Mouse (Mus musculus) small intestine, adult 2 months (tissue): Measurements from ENCODE around the gene Arid3c. TPM values are rescaled to one million over a fixed set of nuclear protein-coding genes. Genes with fewer than 3 reads are reported as not detected.

ENCODE experiments used
- H3K27ac ChIP-seq: fragments of 200-500 bp; 2 replicates; pipeline ENCODE4 v1.5.1; 2012; ENCODE audit warnings: low read depth, low read length, control low read depth, inconsistent platforms; ENCODE audit not compliant: insufficient read depth
- H3K27me3 ChIP-seq: fragments of 200-500 bp; 2 replicates; pipeline ENCODE4 v1.6.1; 2012; ENCODE audit warnings: mild to moderate bottlenecking, moderate library complexity, low read length, inconsistent platforms; ENCODE audit not compliant: control insufficient read depth, insufficient read depth
- H3K36me3 ChIP-seq: fragments of 200-500 bp; 2 replicates; pipeline ENCODE4 v1.6.1; 2012; ENCODE audit warnings: mild to moderate bottlenecking, low read length, control low read depth, inconsistent platforms; ENCODE audit not compliant: control insufficient read depth, insufficient read depth
- H3K4me1 ChIP-seq: fragments of 200-500 bp; 2 replicates; pipeline ENCODE4 v1.6.1; 2012; ENCODE audit warnings: low read length, inconsistent platforms, mixed read lengths; ENCODE audit not compliant: control insufficient read depth, insufficient read depth, insufficient read length
- H3K4me3 ChIP-seq: fragments of 200-500 bp; 2 replicates; pipeline ENCODE4 v1.5.1; 2012; ENCODE audit warnings: low read depth, mild to moderate bottlenecking, control low read depth, inconsistent platforms, low read length, moderate library complexity
- CTCF ChIP-seq: fragments of 200-500 bp; IDR thresholded peaks from 2 replicates; pipeline ENCODE4 v1.5.1; 2012; ENCODE audit warnings: low read depth, mild to moderate bottlenecking, control low read depth, inconsistent platforms, low read length, moderate library complexity, mixed read lengths; ENCODE audit not compliant: insufficient replicate concordance, insufficient read length; ENCODE audit errors: extremely low read depth
- POLR2A ChIP-seq: fragments of 200-500 bp; IDR thresholded peaks from 2 replicates; pipeline ENCODE4 v1.6.1; 2012; ENCODE audit warnings: low read depth, mild to moderate bottlenecking, control low read depth, inconsistent platforms, low read length, moderate library complexity
- WGBS: fragments of 180-500 bp; shearing (Covaris S2); methylation state at CpG from one replicate; pipeline ENCODE4 v1.1.7; 2018; 5-methylcytosine and 5-hydroxymethylcytosine counted together
- polyA plus RNA-seq: library from polyadenylated mRNA; depleted of rRNA; stranded (reverse); fragments of >200 nt; gene quantifications from 2 replicates; pipeline ENCODE4 v1.2.3, GENCODE M21; 2012

Gene Arid3c
- polyA plus RNA-seq, 1 experiment, result 0.09 TPM

- Histone ChIP-seq H3K27ac (no peak overlapping the region), H3K4me3 (no peak overlapping the region), H3K27me3 (no peaks in the 10 kb centered on the region), H3K36me3 (peaks cover 25% of the 10 kb centered on the region), H3K4me1 (peaks cover 12% of the 10 kb centered on the region)
- TF ChIP-seq CTCF (peak; percentile 25; the same call in 1 of the 2 replicates), POLR2A (no peak)
- 80% methylated on average over 5 of the region's 5 CpGs for WGBS
Measured at GRCm38 (mm10) chr4:41715596-41715995, 15.3 kb downstream of the Arid3c start.

DNA sequence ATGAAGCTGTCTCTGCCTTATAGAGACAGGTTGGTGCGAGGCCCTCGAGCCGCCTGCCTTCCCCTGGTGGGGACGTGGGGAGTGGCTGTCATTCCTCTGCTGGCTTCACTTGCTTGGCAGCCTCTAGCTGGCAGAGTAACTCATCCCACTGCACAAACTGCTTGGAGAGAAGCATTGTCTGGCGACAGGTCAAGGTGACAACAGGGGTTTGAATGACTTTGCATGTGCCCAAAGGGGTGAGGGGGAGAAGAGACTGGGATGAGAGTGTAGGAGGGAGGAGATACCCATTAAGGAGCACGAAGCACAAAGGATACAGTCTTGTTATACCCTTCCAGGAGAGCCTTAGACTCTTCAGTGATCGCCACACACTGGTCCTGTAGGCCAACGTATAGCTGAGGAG is 15.9 kb downstream of the Arid3c start:
- whole genome bisulfite sequencing, result 80% methylated on average over 8 of the region's 8 CpGs

DNA sequence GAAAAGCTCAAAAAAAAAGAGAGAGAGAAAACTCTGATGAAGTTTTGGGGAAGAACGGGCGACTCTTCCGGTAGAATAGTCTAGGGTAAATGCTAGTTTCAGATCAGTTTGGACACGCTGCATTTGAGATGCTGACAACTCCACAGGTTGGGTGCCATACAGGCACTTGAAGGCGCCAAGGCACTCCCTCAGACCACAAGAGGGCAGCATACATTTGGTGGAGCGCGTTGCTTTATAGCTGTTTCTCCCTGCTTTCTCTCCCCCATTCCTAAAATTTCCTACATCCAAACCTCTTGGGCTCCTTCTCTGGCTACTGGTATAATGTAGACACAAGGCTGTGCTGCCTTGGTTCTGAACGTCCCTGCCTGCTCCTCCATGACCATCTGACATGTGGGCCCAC is 16.7 kb downstream of the Arid3c start:
- TF ChIP-seq POLR2A (no peak), CTCF (peak; percentile 79; the same call in 1 of the 2 replicates)
- Histone ChIP-seq H3K4me3 (no peak overlapping the region), H3K36me3 (peaks cover 21% of the 10 kb centered on the region), H3K27ac (no peak overlapping the region), H3K4me1 (peaks cover 12% of the 10 kb centered on the region), H3K27me3 (no peaks in the 10 kb centered on the region)
- 20% methylated on average over 8 of the region's 8 CpGs for WGBS

More for the DNA sequence above, 15.9 kb downstream of the Arid3c start:
- Histone ChIP-seq H3K27me3 (no peaks in the 10 kb centered on the region), H3K4me1 (peaks cover 12% of the 10 kb centered on the region), H3K36me3 (peaks cover 25% of the 10 kb centered on the region), H3K4me3 (no peak overlapping the region), H3K27ac (no peak overlapping the region)
- TF ChIP-seq POLR2A (no peak), CTCF (no peak)

GRCm38 (mm10) chr4:41713197-41714067 is 17.5 kb downstream of the Arid3c start, which contains the start of gene Rpp25l:
TSS of gene Rpp25l (minus strand) at chr4:41713534.
- WGBS, result under 1% methylated on average over 61 of the region's 61 CpGs
- H3K27me3 ChIP-seq, result no peaks in the 10 kb centered on the region
- peak within 1 kb of the TSS; percentile 78 for H3K4me3 ChIP-seq
- peaks cover 12% of the 10 kb centered on the region for H3K4me1 ChIP-seq
- H3K36me3 ChIP-seq, result peaks cover 15% of the 10 kb centered on the region
- H3K27ac ChIP-seq, result peak within 1 kb of the TSS; percentile 37; the same call in 1 of the 2 replicates
- TF ChIP-seq CTCF (peak; percentile 36; the same call in 1 of the 2 replicates), POLR2A (peak; percentile 66; the same call in 1 of the 2 replicates)

- peak overlapping the region; percentile 37; the same call in 1 of the 2 replicates for H3K27ac ChIP-seq
- peaks cover 12% of the 10 kb centered on the region for H3K4me1 ChIP-seq
- H3K27me3 ChIP-seq, result no peaks in the 10 kb centered on the region
- no peak for TF ChIP-seq CTCF
- TF ChIP-seq POLR2A, result no peak
- H3K36me3 ChIP-seq, result peaks cover 9% of the 10 kb centered on the region
- WGBS, result 22% methylated on average over 31 of the region's 31 CpGs
- peak overlapping the region; percentile 78 for H3K4me3 ChIP-seq
Measured at GRCm38 (mm10) chr4:41712421-41713196, 18.3 kb downstream of the Arid3c start.

DNA sequence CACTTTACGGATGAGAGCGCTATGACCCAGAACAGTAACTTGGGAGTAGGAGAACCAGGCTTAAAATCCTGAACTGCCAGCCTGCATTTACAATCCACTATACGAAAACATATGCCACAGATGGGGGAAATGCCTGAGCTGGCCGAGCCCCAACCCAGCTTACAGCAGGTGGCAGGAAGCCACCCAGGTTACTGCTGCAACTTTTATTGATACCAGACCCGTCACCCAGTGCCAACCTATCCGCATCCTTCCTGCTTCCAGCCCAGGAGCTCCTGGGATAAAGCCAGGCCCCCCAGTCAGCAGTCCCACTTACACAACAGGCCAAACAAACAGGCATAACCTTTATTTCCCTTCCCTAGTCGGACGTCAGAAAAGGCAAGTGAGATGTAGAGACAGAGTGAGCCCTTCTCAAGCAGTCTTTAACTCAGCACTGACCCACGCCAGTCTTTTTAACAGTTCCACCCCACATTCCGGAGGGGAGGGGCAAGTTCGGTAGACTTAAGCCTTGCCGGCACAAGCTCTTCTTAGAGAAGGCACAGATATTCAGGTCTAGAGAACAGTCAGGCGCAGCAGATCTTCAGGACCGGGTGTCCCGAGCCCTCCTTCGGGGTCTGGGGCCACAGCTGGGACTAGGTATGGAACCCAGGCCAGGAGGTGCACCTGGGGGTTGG is 19.1 kb downstream of the Arid3c start:
- 35% methylated on average over 16 of the region's 16 CpGs for WGBS
- peak overlapping the region; percentile 78 for H3K4me3 ChIP-seq

More for the DNA sequence above, 19.1 kb downstream of the Arid3c start:
- TF ChIP-seq POLR2A (no peak), CTCF (no peak)
- Histone ChIP-seq H3K27me3 (no peaks in the 10 kb centered on the region), H3K36me3 (peaks cover 4% of the 10 kb centered on the region), H3K27ac (no peak overlapping the region), H3K4me1 (peaks cover 12% of the 10 kb centered on the region)
